Mouse (Mus musculus): ENCODE measurements around the gene Sh2d7. TPM values are rescaled to one million over a fixed set of nuclear protein-coding genes. Genes with fewer than 3 reads are reported as not detected.
"Not testable (repeated sequence)": the region's sequence is repeated elsewhere in the genome, so short reads cannot be mapped to it uniquely, and the experiment has no call there.

Gene Sh2d7
- total RNA-seq, 1 experiment from 2014 or later = 2.4 TPM

- no peak for ATAC-seq (replicated peaks; ENCODE audit: insufficient number of reproducible peaks, low FRiP score, low TSS enrichment, poor library complexity, severe bottlenecking)
Measured at GRCm38 (mm10) chr9:54587863-54588262, 49.1 kb downstream of the Sh2d7 start.

DNA sequence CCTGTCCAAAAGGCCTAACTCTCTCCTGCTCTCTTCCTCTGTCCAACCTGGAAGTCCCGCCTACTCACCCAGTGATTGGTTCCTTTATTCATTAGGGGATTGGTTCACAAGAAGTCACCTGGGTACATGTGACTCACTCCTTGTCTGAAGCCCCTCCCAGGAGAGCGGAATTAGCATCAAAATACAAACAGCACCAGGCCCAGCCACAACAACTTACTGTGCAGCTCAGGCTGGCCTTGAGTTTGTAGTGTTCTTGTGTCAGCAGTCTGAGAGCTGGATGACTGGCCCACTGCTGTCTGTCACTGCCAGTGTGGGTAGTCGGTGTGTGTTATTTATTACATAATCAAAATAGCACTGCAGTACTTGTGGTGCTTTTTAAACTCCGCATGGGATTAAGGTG, 54.9 kb downstream of the Sh2d7 start:
- ATAC-seq (replicated peaks; ENCODE audit: insufficient number of reproducible peaks, low FRiP score, low TSS enrichment, poor library complexity, severe bottlenecking) = not testable (repeated sequence)

Other genes starting within 250 kb of the Sh2d7 start
- gene Dmxl2, start 37.4 kb upstream of the Sh2d7 start, total RNA-seq (2017) = 2.8 to 15.1 TPM (median 12.4 TPM) in 3 replicates
- gene Cib2, start 21.2 kb downstream of the Sh2d7 start, total RNA-seq (2017) = 0.39 to 2.2 TPM (median 2.2 TPM) in 3 replicates
- 26.1 to 29.5 TPM (median 26.3 TPM) in 3 replicates for gene Idh3a, start 47.4 kb downstream of the Sh2d7 start, total RNA-seq (2017)
- 2.3 to 3.9 TPM (median 3.6 TPM) in 3 replicates for gene Acsbg1, start 122.9 kb downstream of the Sh2d7 start, total RNA-seq (2017)
- 6.1 to 14.0 TPM (median 7.8 TPM) in 3 replicates for gene Dnaja4, start 159.9 kb downstream of the Sh2d7 start, total RNA-seq (2017)
- gene Wdr61, start 195.5 kb downstream of the Sh2d7 start, total RNA-seq (2017) = 32.9 to 54.9 TPM (median 49.8 TPM) in 3 replicates
- not detected in 3 replicates for gene Crabp1, start 225.8 kb downstream of the Sh2d7 start, total RNA-seq (2017)